Mouse (Mus musculus) testis, adult 2 months (tissue): Measurements from ENCODE around the gene Atg16l2. TPM values are rescaled to one million over a fixed set of nuclear protein-coding genes. Genes with fewer than 3 reads are reported as not detected.
A peak's percentile ranks its signal among the peaks of the same experiment; 100 is the strongest.

ENCODE experiments used
- H3K27ac ChIP-seq: fragments of 200-500 bp; 2 replicates; pipeline ENCODE4 v1.5.1; 2012; ENCODE audit warnings: low read depth, low read length; ENCODE audit not compliant: control insufficient read depth, insufficient read depth
- H3K27me3 ChIP-seq: fragments of 200-500 bp; 2 replicates; pipeline ENCODE4 v1.6.1; 2012; ENCODE audit warnings: mild to moderate bottlenecking, low read length, moderate library complexity; ENCODE audit not compliant: control insufficient read depth, insufficient read depth
- H3K36me3 ChIP-seq: fragments of 200-500 bp; 2 replicates; pipeline ENCODE4 v1.6.1; 2012; ENCODE audit warnings: mild to moderate bottlenecking, low read length; ENCODE audit not compliant: control insufficient read depth, insufficient read depth
- H3K4me1 ChIP-seq: fragments of 200-500 bp; 2 replicates; pipeline ENCODE4 v1.6.1; 2012; ENCODE audit warnings: low read length; ENCODE audit not compliant: control insufficient read depth, insufficient read depth
- H3K4me3 ChIP-seq: fragments of 200-500 bp; 2 replicates; pipeline ENCODE4 v1.5.1; 2012; ENCODE audit warnings: low read depth, mild to moderate bottlenecking, low read length, moderate library complexity, mixed read lengths; ENCODE audit not compliant: control insufficient read depth
- CTCF ChIP-seq: fragments of 200-500 bp; IDR thresholded peaks from 2 replicates; pipeline ENCODE4 v1.5.1; 2012; ENCODE audit warnings: low read depth, mild to moderate bottlenecking, inconsistent platforms, low read length, moderate library complexity; ENCODE audit not compliant: control insufficient read depth, insufficient read depth, insufficient replicate concordance
- POLR2A ChIP-seq: fragments of 200-500 bp; IDR thresholded peaks from 2 replicates; pipeline ENCODE4 v1.6.1; 2012; ENCODE audit warnings: low read depth, mild to moderate bottlenecking, inconsistent platforms, low read length, moderate library complexity; ENCODE audit not compliant: control insufficient read depth
- polyA plus RNA-seq: library from polyadenylated mRNA; depleted of rRNA; stranded (reverse); fragments of >200 nt; gene quantifications from 2 replicates; pipeline ENCODE4 v1.2.3, GENCODE M21; 2012

Gene Atg16l2
- polyA plus RNA-seq, 1 experiment, result 2.2 TPM

GRCm38 (mm10) chr7:101328621-101329158 is 26.6 kb upstream of the Atg16l2 start:
- H3K27ac ChIP-seq, result no peak overlapping the region
- no peak for TF ChIP-seq CTCF
- TF ChIP-seq POLR2A, result no peak
- H3K4me1 ChIP-seq, result peaks cover 4% of the 10 kb centered on the region; the same call in 1 of the 2 replicates

GRCm38 (mm10) chr7:101327786-101328185 is 25.7 kb upstream of the Atg16l2 start:
- TF ChIP-seq CTCF, result no peak
- no peak for TF ChIP-seq POLR2A
- H3K4me1 ChIP-seq, result peaks cover 8% of the 10 kb centered on the region
- H3K36me3 ChIP-seq, result no peaks in the 10 kb centered on the region
- no peak overlapping the region for H3K27ac ChIP-seq
- no peak overlapping the region for H3K4me3 ChIP-seq
- no peaks in the 10 kb centered on the region for H3K27me3 ChIP-seq

More at GRCm38 (mm10) chr7:101328621-101329158, 26.6 kb upstream of the Atg16l2 start:
- no peak overlapping the region for H3K4me3 ChIP-seq
- H3K27me3 ChIP-seq, result no peaks in the 10 kb centered on the region
- no peaks in the 10 kb centered on the region for H3K36me3 ChIP-seq

GRCm38 (mm10) chr7:101327263-101327662 is 25.2 kb upstream of the Atg16l2 start:
- no peak for TF ChIP-seq CTCF
- no peak overlapping the region for H3K27ac ChIP-seq
- H3K4me1 ChIP-seq, result peaks cover 8% of the 10 kb centered on the region
- H3K4me3 ChIP-seq, result no peak overlapping the region
- H3K27me3 ChIP-seq, result no peaks in the 10 kb centered on the region
- no peaks in the 10 kb centered on the region for H3K36me3 ChIP-seq

- H3K36me3 ChIP-seq, result no peaks in the 10 kb centered on the region
- TF ChIP-seq CTCF (no peak), POLR2A (no peak)
- no peak overlapping the region for H3K4me3 ChIP-seq
- no peaks in the 10 kb centered on the region for H3K27me3 ChIP-seq
- no peak overlapping the region for H3K27ac ChIP-seq
- H3K4me1 ChIP-seq, result peaks cover 16% of the 10 kb centered on the region
These were observed 24.0 kb upstream of the Atg16l2 start for GRCm38 (mm10) chr7:101326006-101326405.

- H3K36me3 ChIP-seq, result no peaks in the 10 kb centered on the region
- H3K4me1 ChIP-seq, result peaks cover 21% of the 10 kb centered on the region
- H3K27ac ChIP-seq, result no peak overlapping the region
- TF ChIP-seq CTCF, result no peak
- no peak for TF ChIP-seq POLR2A
- no peak overlapping the region for H3K4me3 ChIP-seq
- H3K27me3 ChIP-seq, result no peaks in the 10 kb centered on the region
These were observed 22.3 kb upstream of the Atg16l2 start for GRCm38 (mm10) chr7:101324142-101324962.

GRCm38 (mm10) chr7:101323141-101323594 is 21.1 kb upstream of the Atg16l2 start:
- no peaks in the 10 kb centered on the region for H3K36me3 ChIP-seq
- H3K4me1 ChIP-seq, result peaks cover 21% of the 10 kb centered on the region
- no peak overlapping the region; the same call in 1 of the 2 replicates for H3K27ac ChIP-seq
- H3K4me3 ChIP-seq, result peak overlapping the region; percentile 88
- H3K27me3 ChIP-seq, result no peaks in the 10 kb centered on the region
- TF ChIP-seq POLR2A (no peak), CTCF (no peak)

GRCm38 (mm10) chr7:101321218-101321827 is 19.3 kb upstream of the Atg16l2 start:
- Histone ChIP-seq H3K27me3 (no peaks in the 10 kb centered on the region), H3K36me3 (no peaks in the 10 kb centered on the region), H3K4me3 (peak overlapping the region; percentile 88), H3K4me1 (peaks cover 21% of the 10 kb centered on the region), H3K27ac (no peak overlapping the region)
- TF ChIP-seq CTCF (no peak), POLR2A (no peak)
